Mouse (Mus musculus) spleen, embryonic (tissue): ENCODE results near the gene Gadd45b.

Source experiments
- CTCF ChIA-PET: fragments of 350-600 bp; sonication (Branson Sonifier 250); formaldehyde crosslinking; loops from one replicate; lab custom pipeline; 2022; lab: Charles Lee

Gadd45b gene

DNA sequence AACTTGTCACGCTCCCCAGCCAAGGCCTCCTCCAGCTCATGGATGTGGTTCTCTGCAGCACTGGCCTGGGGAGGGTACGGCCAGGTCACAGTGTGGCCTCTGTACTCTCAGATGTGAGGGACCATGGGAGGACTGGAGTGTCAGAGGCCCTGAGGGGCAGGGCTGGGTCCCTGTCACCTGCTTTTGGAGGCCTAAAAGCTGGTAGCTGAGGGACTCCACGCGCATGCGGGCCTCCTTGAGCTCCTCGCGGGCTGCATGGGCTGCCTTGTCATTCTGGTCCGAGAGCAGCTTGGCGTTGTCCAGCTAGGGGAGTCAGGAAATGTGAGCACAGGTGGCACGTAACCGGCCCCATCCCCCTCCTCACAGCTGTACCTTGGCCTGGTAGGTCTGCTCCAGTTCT is 25.2 kb upstream of the Gadd45b start:
- CTCF ChIA-PET: no interaction called here

DNA sequence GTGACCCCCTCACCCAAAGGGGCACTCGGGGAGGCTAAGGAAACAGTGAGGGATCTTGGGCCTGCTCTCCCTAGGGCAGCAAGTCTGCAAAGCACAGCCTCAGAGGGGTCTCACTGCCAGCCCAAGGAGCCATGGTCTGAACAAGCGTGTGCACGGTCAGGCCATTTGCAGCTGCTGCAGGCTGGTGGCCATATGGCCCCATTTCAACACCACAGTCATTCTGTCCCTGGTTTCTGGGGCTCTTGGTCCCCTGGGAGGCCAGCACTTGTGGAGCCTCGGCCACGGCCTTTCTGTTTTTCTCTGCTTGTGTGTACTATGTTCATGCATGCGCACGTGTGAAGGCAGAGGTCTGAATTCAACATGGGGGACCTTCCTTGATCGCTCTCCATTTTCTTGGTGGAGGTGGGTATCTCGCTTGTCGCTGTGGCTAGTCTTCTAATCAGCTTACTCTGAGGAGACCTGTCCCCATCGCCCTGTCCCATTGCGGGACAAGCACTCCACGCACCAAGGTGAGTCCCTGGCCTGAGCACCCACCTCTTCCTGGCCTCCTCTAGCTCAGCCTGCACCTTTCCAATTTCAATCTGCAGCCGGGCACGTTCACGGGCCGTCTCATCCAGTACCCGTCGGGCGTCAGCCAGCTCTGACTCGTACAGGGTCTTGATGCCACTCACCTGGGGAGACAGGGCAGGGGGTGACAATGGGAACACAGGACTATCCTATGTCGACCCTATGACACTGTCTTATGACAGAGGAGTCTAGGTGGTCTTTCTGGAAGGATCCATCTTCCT is 20.3 kb upstream of the Gadd45b start:
- CTCF ChIA-PET: no interaction called here

DNA sequence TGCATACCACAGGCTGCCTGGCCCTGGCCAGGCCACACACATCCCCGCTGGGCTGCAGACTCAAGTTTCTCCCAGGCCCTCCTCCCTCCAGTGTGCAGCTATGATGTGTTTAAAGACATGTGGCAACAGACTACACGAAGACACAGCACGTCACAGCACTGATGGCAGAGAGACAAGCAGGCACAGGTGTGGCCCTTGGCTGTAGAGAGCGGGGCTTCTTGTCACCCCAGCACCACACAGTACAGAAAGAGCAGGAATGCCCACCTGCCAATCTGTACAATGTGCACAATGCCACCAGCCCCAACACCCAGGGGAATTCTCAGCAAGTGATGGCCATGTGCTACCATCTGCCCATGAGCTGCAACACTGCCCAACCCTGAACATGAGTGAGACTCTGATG is 18.5 kb upstream of the Gadd45b start:
- CTCF ChIA-PET: no interaction called here

DNA sequence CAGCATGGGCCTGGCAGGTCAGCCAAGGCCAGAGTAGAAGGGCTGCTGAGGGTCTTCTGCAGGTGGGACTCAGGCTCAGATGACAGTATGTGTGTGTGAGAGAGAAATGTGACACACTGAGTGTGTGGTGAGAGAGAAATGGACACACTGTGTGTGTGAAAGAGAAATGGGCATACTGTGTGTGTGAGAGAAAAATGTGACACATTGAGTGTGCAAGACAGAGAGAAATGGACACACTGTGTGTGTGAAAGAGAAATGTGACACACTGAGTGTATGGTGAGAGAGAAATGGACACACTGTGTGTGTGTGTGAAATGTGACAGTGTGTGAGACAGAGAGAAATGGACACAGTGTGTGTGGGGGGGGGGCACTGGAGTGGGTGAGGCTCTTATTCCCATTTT is 18.0 kb upstream of the Gadd45b start:
- CTCF ChIA-PET: no interaction called here

DNA sequence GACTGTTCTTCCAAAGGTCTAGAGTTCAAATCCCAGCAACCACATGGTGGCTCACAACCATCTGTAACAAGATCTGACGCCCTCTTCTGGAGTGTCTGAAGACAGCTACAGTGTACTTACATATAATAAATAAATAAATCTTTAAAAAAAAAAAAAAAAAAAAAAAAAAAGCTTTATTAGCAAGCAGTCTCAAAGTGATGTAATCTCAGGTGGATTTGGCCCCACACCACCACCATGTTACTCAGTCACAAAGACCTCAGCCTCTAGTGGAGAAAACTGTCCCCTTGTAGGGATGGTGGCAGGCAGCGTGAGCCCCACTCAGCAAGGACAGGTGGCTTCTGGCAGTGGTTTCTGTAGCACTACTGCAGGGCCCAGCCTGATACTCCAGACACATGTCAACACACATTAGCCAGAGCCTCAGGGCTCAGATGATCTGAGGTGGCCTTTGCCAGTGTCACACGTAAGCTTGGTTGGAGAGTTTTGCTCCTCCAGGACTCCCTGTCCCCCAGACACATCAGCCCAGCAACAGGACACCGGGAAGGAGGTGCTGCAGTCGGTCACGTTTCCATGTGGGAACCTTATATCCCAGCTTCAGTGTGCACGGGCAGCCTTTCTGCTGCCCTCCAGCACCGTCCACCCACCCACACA is 16.4 kb upstream of the Gadd45b start:
- CTCF ChIA-PET: no interaction called here

GRCm38 (mm10) chr10:80914253-80914656 is 15.6 kb upstream of the Gadd45b start:
- CTCF ChIA-PET: no interaction called here

DNA sequence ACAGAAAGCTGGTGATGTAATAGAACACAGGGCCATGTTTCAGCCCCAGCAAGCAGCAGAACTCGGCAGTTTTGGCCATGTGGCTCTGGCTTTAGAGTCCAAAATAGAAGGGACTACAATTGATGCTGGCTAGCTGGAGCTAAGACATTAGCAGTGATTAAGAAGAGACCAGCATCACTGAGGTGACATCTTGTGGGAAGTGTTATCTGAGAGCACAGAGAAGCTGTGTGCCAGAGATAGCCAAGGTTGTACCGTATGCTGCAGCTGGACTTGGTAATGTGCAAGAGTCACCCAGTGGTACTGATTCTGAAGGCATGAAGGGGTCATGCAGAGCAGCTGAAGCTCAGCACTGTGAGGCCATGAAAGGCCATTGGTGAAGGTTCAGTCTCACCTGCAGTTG is 14.6 kb upstream of the Gadd45b start:
- CTCF ChIA-PET: no interaction called here

GRCm38 (mm10) chr10:80915736-80916135 is 14.1 kb upstream of the Gadd45b start:
- CTCF ChIA-PET: interaction anchor here (0.6 kb wide), 1 partner anchor 17 kb away, joined by 3 read pairs; no protein-coding TSS in a partner anchor

DNA sequence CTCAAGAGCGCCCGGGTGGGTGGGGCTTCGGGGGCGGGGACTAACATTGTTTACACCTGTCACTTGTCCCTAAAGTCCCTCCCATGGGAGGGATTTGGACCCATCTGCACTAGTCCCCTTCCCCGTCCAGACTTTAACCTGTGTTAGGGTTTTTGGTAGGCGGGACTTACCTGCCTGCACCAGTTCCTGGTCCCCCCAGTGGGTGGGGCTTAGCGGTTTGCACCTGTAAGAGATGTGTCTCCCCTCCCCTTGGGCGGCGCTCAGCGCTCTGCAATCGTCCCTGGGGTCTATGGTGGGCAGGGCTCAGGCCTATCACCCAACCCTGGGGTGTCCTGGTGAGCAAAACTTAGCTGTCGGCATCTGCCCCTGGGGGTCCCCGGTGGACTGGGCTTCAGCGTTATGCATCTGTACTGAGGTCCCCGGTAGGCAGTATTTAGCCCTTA is 12.5 kb upstream of the Gadd45b start:
- CTCF ChIA-PET: interaction anchor here (0.6 to 1.2 kb wide), 3 partner anchors 15 to 257 kb away, joined by 4 to 5 read pairs (median 4); no protein-coding TSS in a partner anchor

- CTCF ChIA-PET: interaction anchor here (0.6 to 1.2 kb wide), 3 partner anchors 16 to 81 kb away, joined by 3 to 4 read pairs (median 4); no protein-coding TSS in a partner anchor
Observed at GRCm38 (mm10) chr10:80917779-80918434, 12.0 kb upstream of the Gadd45b start, which contains the start of gene Lmnb2. TSS of gene Lmnb2 (minus strand) at chr10:80918245.

- CTCF ChIA-PET: no interaction called here
Observed at GRCm38 (mm10) chr10:80921923-80922322, 8.0 kb upstream of the Gadd45b start.

GRCm38 (mm10) chr10:80925472-80925871 is 4.4 kb upstream of the Gadd45b start:
- CTCF ChIA-PET: interaction anchor here (0.5 to 1.3 kb wide), 4 partner anchors 30 to 422 kb away, joined by 3 read pairs; no protein-coding TSS in a partner anchor

GRCm38 (mm10) chr10:80928586-80929298 is 1.1 kb upstream of the Gadd45b start:
- CTCF ChIA-PET: interaction anchor here (0.7 to 4.3 kb wide), 5 partner anchors 12 to 66 kb away, joined by 3 to 25 read pairs (median 7); no protein-coding TSS in a partner anchor

DNA sequence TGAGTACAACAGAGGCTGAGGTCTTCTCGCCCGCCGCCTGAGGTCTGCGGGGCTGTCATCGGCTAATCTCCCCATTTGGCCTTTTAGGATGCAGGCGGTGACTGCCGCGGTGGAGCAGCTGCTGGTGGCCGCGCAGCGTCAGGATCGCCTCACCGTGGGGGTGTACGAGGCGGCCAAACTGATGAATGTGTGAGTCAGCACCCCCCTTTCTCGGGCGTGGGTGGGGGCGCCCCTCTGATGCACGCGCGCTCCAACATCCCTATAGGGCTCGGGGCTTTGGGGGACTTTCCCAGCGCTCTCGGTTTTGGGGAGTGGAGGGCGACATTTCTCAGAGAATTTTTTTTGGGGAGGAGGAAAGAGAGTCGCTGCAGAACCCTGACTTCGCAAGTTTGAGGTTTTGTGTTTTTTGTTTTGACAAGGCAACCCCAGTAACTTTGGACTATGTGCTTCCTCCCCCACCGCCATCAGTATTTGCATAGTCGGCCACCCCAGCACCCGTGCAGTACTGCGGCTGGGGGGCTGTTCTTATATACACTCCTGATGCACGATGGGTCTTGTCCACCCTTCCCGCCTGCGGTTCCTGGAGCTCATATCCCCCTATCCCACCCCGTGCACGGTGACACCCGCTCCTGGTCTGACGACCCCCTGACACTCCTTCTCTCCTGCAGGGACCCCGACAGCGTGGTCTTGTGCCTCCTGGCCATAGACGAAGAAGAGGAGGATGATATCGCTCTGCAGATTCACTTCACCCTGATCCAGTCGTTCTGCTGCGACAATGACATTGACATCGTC is 684 bp downstream of the Gadd45b start:
- CTCF ChIA-PET: interaction anchor here (0.5 to 4.3 kb wide), 6 partner anchors 25 to 989 kb away, joined by 3 to 25 read pairs (median 5); no protein-coding TSS in a partner anchor

GRCm38 (mm10) chr10:80931153-80931671 is 1.3 kb downstream of the Gadd45b start:
- CTCF ChIA-PET: interaction anchor here (0.5 to 1.8 kb wide), 6 partner anchors 25 to 990 kb away, joined by 3 to 8 read pairs (median 4); no protein-coding TSS in a partner anchor

- CTCF ChIA-PET: interaction anchor here (0.6 to 1.8 kb wide), 4 partner anchors 24 to 461 kb away, joined by 3 to 6 read pairs (median 4); no protein-coding TSS in a partner anchor
Observed at GRCm38 (mm10) chr10:80931695-80932094, 1.8 kb downstream of the Gadd45b start.

DNA sequence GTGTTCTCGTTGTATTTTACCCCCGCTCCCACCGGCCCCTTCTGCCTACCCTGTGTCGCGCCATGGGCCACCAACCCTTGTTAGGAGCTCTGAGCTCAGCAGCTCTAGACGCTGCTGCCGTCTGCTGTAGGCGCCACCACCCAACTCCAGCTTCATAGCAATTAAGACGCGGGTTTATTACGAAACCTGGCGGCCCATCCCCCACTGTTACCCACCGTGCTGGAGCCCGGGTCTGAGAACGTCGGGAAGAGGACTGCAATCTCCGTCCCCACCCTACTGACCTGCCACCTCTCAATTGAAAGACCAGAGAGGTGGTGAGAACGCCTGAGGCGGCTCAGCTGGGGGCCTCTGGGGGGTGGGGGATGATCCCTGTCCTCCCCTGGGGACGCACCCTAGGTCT is 2.3 kb downstream of the Gadd45b start:
- CTCF ChIA-PET: interaction anchor here (0.6 to 1.8 kb wide), 4 partner anchors 16 to 461 kb away, joined by 3 to 6 read pairs (median 3); no protein-coding TSS in a partner anchor

DNA sequence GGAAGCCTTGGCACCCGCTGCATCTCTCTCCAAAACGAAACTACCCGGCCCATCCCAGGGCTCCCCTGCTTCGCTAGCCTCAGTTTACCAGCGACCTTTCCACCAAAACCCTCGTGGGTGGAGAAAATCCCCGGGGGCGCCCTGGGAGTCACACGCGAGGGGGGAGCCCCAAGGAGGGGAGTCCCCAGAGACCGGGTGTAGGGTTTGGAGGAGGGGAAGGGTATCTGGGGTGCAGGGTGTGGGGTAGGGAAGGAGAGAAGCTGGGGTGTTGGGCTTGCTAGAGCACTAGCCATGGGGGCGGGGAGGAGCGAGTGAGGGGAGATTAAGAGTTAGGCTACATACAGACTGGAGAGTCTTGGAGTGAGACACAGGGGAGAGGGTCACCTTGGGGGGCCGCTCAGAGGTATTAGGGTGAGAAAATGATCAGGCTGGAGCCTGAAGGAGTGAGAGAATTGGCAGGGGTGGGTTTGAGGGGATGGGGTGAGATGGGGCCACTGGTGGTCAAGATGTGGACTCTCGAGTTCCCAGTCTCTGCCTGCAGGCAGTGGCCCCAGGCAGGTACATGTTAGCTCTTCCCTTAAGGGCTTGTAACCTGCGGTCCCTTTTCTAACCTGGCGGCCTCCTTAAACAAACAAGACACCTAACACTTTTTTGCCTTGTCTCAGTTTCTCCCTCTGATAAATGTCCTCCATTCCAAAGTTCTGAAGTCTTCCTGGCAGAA is 3.0 kb downstream of the Gadd45b start:
- CTCF ChIA-PET: interaction anchor here (0.6 to 0.7 kb wide), 4 partner anchors 15 to 64 kb away, joined by 3 read pairs; no protein-coding TSS in a partner anchor
